Mouse (Mus musculus) liver, postnatal 0 days (tissue): ENCODE data around the gene Sumf1. TPM values are rescaled to one million over a fixed set of nuclear protein-coding genes. Genes with fewer than 3 reads are reported as not detected.

Experiments used
- ATAC-seq: fragments of 200-750 bp; cut with Nextera tagmentation; 2 replicates; pipeline ENCODE4 v1.8.0; 2017; ENCODE audit warnings: mild to moderate bottlenecking, moderate library complexity
- DNase-seq: peaks from one replicate; pipeline ENCODE4 v3.0.0-alpha.2; 2016
- H3K27ac ChIP-seq: fragments of 300-500 bp; sonication (generic); 2 replicates; pipeline ENCODE4 v1.5.1; 2014; ENCODE audit warnings: antibody characterized with exemption, moderate library complexity, mild to moderate bottlenecking, low read depth
- H3K27me3 ChIP-seq: fragments of 300-500 bp; sonication (generic); 2 replicates; pipeline ENCODE4 v1.6.1; 2014; ENCODE audit warnings: low read length, control low read depth, mixed read lengths; ENCODE audit not compliant: insufficient read depth
- H3K36me3 ChIP-seq: fragments of 300-500 bp; sonication (generic); replicated peaks from 2 replicates; pipeline ENCODE4 v1.6.1; 2014; ENCODE audit warnings: mild to moderate bottlenecking, control low read depth, low read length, moderate library complexity, mixed read lengths; ENCODE audit not compliant: insufficient read depth
- H3K4me1 ChIP-seq: fragments of 300-500 bp; sonication (generic); 2 replicates; pipeline ENCODE4 v1.6.1; 2014; ENCODE audit warnings: antibody characterized with exemption, mild to moderate bottlenecking, control low read depth; ENCODE audit not compliant: insufficient read depth
- H3K4me2 ChIP-seq: fragments of 300-500 bp; sonication (generic); 2 replicates; pipeline ENCODE4 v1.6.1; 2014; ENCODE audit warnings: low read depth, mild to moderate bottlenecking, low read length, moderate library complexity, mixed read lengths
- H3K4me3 ChIP-seq: fragments of 300-500 bp; sonication (generic); 2 replicates; pipeline ENCODE4 v1.5.1; 2014; ENCODE audit warnings: low read depth, low read length
- H3K9ac ChIP-seq: fragments of 300-500 bp; sonication (generic); replicated peaks from 2 replicates; pipeline ENCODE4 v1.6.1; 2014; ENCODE audit warnings: mild to moderate bottlenecking, moderate library complexity
- H3K9me3 ChIP-seq: fragments of 300-500 bp; sonication (generic); 2 replicates; pipeline ENCODE4 v1.6.1; 2016; ENCODE audit warnings: mild to moderate bottlenecking, control low read depth, low read length, mixed read lengths
- CTCF ChIP-seq: sonication (generic); IDR thresholded peaks from 2 replicates; pipeline ENCODE4 v1.5.1; 2016; ENCODE audit warnings: antibody characterized with exemption, low read depth
- EP300 ChIP-seq: IDR thresholded peaks from 2 replicates; pipeline ENCODE4 v1.6.1; 2016; ENCODE audit warnings: antibody characterized with exemption, low read depth, mild to moderate bottlenecking
- WGBS: fragments of 180-500 bp; shearing (Covaris S2); extraction: QIAGEN DNeasy Blood & Tissue Kit; methylation state at CpG from one replicate; pipeline ENCODE4 v1.1.7; 2014; ENCODE audit not compliant: insufficient replicate concordance; 5-methylcytosine and 5-hydroxymethylcytosine counted together
- polyA plus RNA-seq: library from polyadenylated mRNA; unstranded; fragments of >200 nt; fragmentation: Nextera tagmentation; extraction: Ambion mirVana; gene quantifications from 2 replicates; pipeline ENCODE4 v1.2.1, GENCODE M21; 2015

Gene Sumf1
- polyA plus RNA-seq, 1 experiment from 2014 or later = 13.0 TPM

GRCm38 (mm10) chr6:108196665-108197064 lies 11.3 kb upstream of the Sumf1 start:
- no peak for TF ChIP-seq CTCF
- no peak for TF ChIP-seq EP300
- DNase-seq = no peak
- Histone ChIP-seq H3K4me3 (no peak overlapping the region), H3K27me3 (no peaks in the 10 kb centered on the region), H3K4me2 (no peak overlapping the region), H3K36me3 (no peaks in the 10 kb centered on the region), H3K4me1 (no peaks in the 10 kb centered on the region; the same call in 1 of the 2 replicates), H3K9me3 (no peaks in the 10 kb centered on the region), H3K27ac (no peak overlapping the region), H3K9ac (no peak overlapping the region)
- ATAC-seq = no peak
- 59% methylated on average over 7 of the region's 7 CpGs for WGBS

DNA sequence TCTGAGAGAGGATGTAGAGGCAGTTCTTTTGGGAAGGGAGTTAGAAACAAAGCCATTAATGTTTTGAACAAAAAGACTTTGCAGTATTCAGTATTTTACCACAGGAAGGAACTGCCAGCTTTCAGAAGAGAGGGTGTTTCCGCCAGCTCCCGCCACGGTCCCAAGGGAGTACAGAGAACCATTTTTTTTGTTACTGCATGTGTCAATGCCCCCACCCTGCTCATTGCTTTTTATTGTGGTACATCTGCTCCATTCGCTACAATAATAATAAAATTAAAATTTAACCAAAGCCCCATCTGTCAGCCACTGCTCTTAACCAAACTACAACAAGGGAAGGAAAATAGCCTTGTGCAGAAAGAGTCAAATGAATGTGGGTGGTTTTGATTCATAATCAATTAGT lies 7.2 kb upstream of the Sumf1 start:
- Histone ChIP-seq H3K9ac (no peak overlapping the region), H3K27ac (no peak overlapping the region), H3K27me3 (no peaks in the 10 kb centered on the region), H3K4me1 (no peaks in the 10 kb centered on the region; the same call in 1 of the 2 replicates), H3K36me3 (no peaks in the 10 kb centered on the region), H3K9me3 (no peaks in the 10 kb centered on the region), H3K4me3 (no peak overlapping the region), H3K4me2 (no peak overlapping the region)
- DNase-seq (no peak), ATAC-seq (no peak)
- TF ChIP-seq EP300 (no peak), CTCF (no peak)
- WGBS = 32% methylated on average over 4 of the region's 4 CpGs

DNA sequence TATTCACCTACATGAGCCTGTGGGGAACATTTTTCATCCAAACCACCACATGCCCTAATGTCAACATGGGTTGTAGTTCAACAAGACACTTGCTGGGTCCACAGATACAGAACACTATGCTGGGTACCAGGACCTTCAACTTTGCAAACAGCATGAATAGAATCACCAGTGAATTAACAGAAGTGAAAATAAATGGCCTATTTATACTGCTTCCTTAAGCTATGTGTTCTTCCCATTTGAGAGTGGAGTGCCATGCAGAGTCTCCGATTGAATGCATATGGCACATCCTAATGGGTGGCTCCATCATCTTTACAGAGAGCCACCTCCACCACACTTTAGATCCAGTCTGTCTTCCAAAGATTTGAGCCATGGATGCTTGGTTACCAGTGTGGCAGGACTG lies 5.3 kb upstream of the Sumf1 start:
- 88% methylated on average over 1 of the region's 1 CpGs for WGBS
- ATAC-seq (no peak), DNase-seq (no peak)
- H3K9ac ChIP-seq = no peak overlapping the region
- no peak overlapping the region for H3K4me3 ChIP-seq
- no peaks in the 10 kb centered on the region for H3K27me3 ChIP-seq
- TF ChIP-seq EP300 = no peak
- no peak for TF ChIP-seq CTCF
- peaks cover 2% of the 10 kb centered on the region; the same call in 1 of the 2 replicates for H3K4me1 ChIP-seq
- no peaks in the 10 kb centered on the region for H3K9me3 ChIP-seq
- H3K36me3 ChIP-seq = no peaks in the 10 kb centered on the region
- H3K27ac ChIP-seq = no peak overlapping the region
- H3K4me2 ChIP-seq = no peak overlapping the region

- no peak overlapping the region for H3K27ac ChIP-seq
- no peak for TF ChIP-seq EP300
- no peak for TF ChIP-seq CTCF
- H3K9ac ChIP-seq = peak overlapping the region; percentile 81; the same call in 1 of the 2 replicates
- peak overlapping the region; percentile 89 for H3K4me3 ChIP-seq
- H3K27me3 ChIP-seq = no peaks in the 10 kb centered on the region
- H3K9me3 ChIP-seq = no peaks in the 10 kb centered on the region
- no peak; the same call in 1 of the 2 replicates for ATAC-seq
- 9% methylated on average over 4 of the region's 4 CpGs for WGBS
- peaks cover 13% of the 10 kb centered on the region for H3K4me1 ChIP-seq
- no peaks in the 10 kb centered on the region for H3K36me3 ChIP-seq
- no peak for DNase-seq
- peak overlapping the region; percentile 97 for H3K4me2 ChIP-seq
Measured at GRCm38 (mm10) chr6:108185685-108186009, 265 bp upstream of the Sumf1 start.

- Histone ChIP-seq H3K36me3 (no peaks in the 10 kb centered on the region; the same call in 1 of the 2 replicates), H3K4me2 (no peak overlapping the region), H3K4me1 (no peaks in the 10 kb centered on the region; the same call in 1 of the 2 replicates), H3K27me3 (no peaks in the 10 kb centered on the region), H3K27ac (no peak overlapping the region), H3K4me3 (no peak overlapping the region), H3K9ac (no peak overlapping the region), H3K9me3 (no peaks in the 10 kb centered on the region)
- 54% methylated on average over 2 of the region's 2 CpGs for WGBS
- TF ChIP-seq EP300 (no peak), CTCF (no peak)
- ATAC-seq (no peak), DNase-seq (no peak)
Measured at GRCm38 (mm10) chr6:108179087-108179486, 6.3 kb downstream of the Sumf1 start.

DNA sequence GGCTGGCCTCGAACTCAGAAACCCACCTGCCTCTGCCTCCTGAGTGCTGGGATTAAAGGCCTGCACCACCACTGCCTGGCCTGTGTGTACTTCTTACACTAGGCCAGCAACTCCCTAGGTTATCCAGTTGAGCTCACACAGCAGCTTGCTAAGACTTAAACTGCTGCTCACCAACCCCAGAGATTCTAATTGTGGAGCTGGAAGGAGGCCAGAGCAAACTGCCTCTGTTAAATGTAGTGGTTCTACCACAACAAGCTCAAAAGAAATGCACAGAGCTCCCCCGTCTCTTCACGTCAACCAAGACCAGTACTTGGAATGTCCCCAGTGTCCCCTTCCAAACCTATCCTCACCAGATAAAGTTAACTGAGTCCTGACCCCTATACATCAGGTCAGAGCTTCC lies 11.2 kb downstream of the Sumf1 start:
- no peak overlapping the region for H3K4me2 ChIP-seq
- DNase-seq = no peak
- no peak for ATAC-seq
- H3K27ac ChIP-seq = no peak overlapping the region
- peaks cover 6% of the 10 kb centered on the region for H3K36me3 ChIP-seq
- H3K9me3 ChIP-seq = no peaks in the 10 kb centered on the region
- 79% methylated on average over 3 of the region's 3 CpGs for WGBS
- no peak overlapping the region for H3K4me3 ChIP-seq
- H3K4me1 ChIP-seq = no peaks in the 10 kb centered on the region
- H3K27me3 ChIP-seq = no peaks in the 10 kb centered on the region
- no peak overlapping the region for H3K9ac ChIP-seq
- no peak for TF ChIP-seq CTCF
- TF ChIP-seq EP300 = no peak

- Histone ChIP-seq H3K4me1 (no peaks in the 10 kb centered on the region), H3K9ac (no peak overlapping the region), H3K4me3 (no peak overlapping the region), H3K9me3 (no peaks in the 10 kb centered on the region), H3K27me3 (no peaks in the 10 kb centered on the region), H3K4me2 (no peak overlapping the region), H3K27ac (no peak overlapping the region), H3K36me3 (peaks cover 6% of the 10 kb centered on the region)
- TF ChIP-seq EP300 (no peak), CTCF (peak; percentile 28)
- WGBS = 91% methylated on average over 1 of the region's 1 CpGs
- no peak for DNase-seq
- ATAC-seq = no peak
Measured at GRCm38 (mm10) chr6:108172219-108172618, 13.2 kb downstream of the Sumf1 start.
